Mouse (Mus musculus) G1E (cell line): ENCODE results near the gene Cx3cr1.

Experiments
- CTCF ChIP-seq: IDR thresholded peaks from 2 replicates; pipeline ENCODE4 v1.5.1; 2012; ENCODE audit warnings: low read depth, low read length, inconsistent platforms, mixed read lengths
- GATA1 ChIP-seq: IDR thresholded peaks from 2 replicates; pipeline ENCODE4 v1.6.1; 2012; ENCODE audit warnings: borderline replicate concordance, low read length, inconsistent platforms, mixed read lengths
- GATA2 ChIP-seq: IDR thresholded peaks from 2 replicates; pipeline ENCODE4 v1.6.1; 2012; ENCODE audit warnings: low read depth, low read length, inconsistent platforms, borderline replicate concordance

DNA sequence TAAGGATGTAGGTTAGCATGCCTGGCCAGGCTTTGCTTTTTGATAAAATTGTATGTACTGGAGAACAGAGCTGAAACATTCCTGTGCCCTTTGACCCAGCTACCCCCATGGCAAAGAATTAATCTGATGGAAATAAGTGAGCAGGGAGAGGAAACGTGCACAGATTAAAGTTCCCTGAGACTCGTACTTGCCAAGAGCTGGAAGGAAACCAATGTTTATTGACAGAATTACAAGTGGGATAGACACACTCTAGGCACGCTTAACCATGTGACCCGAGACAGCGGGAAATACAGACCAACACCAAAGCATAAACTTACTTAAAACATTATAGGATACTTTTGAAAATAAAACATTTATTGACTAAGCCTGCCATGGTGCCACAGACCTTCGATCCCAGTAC, 21.2 kb downstream of the Cx3cr1 start:
- TF ChIP-seq CTCF (no peak), GATA1 (no peak), GATA2 (no peak)
